Mouse (Mus musculus) stomach, postnatal 0 days (tissue): ENCODE data around the gene Dlx2. TPM values are rescaled to one million over a fixed set of nuclear protein-coding genes. Genes with fewer than 3 reads are reported as not detected.

Source experiments
- ATAC-seq: fragments of 200-750 bp; cut with Nextera tagmentation; 2 replicates; pipeline ENCODE4 v1.8.0; 2017; ENCODE audit not compliant: low FRiP score, low TSS enrichment
- DNase-seq: peaks from one replicate; pipeline ENCODE4 v3.0.0-alpha.2; 2016; ENCODE audit warnings: low spot score
- H3K27ac ChIP-seq: fragments of 300-500 bp; sonication (generic); replicated peaks from 2 replicates; pipeline ENCODE4 v1.5.1; 2014; ENCODE audit warnings: mild to moderate bottlenecking, control low read depth
- H3K27me3 ChIP-seq: fragments of 300-500 bp; sonication (generic); 2 replicates; pipeline ENCODE4 v1.6.1; 2014; ENCODE audit warnings: low read length; ENCODE audit not compliant: control insufficient read depth, insufficient read depth
- H3K36me3 ChIP-seq: fragments of 300-500 bp; sonication (generic); 2 replicates; pipeline ENCODE4 v1.6.1; 2014; ENCODE audit warnings: low read length, mixed read lengths; ENCODE audit not compliant: control insufficient read depth, insufficient read depth
- H3K4me1 ChIP-seq: fragments of 300-500 bp; sonication (generic); replicated peaks from 2 replicates; pipeline ENCODE4 v1.6.1; 2014; ENCODE audit warnings: antibody characterized with exemption; ENCODE audit not compliant: control insufficient read depth, insufficient read depth
- H3K4me2 ChIP-seq: fragments of 300-500 bp; sonication (generic); replicated peaks from 2 replicates; pipeline ENCODE4 v1.6.1; 2014; ENCODE audit warnings: low read depth, mild to moderate bottlenecking, control low read depth, moderate library complexity
- H3K4me3 ChIP-seq: fragments of 300-500 bp; sonication (generic); 2 replicates; pipeline ENCODE4 v1.5.1; 2014; ENCODE audit warnings: low read depth, low read length, control low read depth
- H3K9ac ChIP-seq: fragments of 300-500 bp; sonication (generic); 2 replicates; pipeline ENCODE4 v1.6.1; 2014; ENCODE audit warnings: mild to moderate bottlenecking, low read length, control low read depth, mixed read lengths
- H3K9me3 ChIP-seq: fragments of 300-500 bp; sonication (generic); 2 replicates; pipeline ENCODE4 v1.6.1; 2016; ENCODE audit warnings: low read length; ENCODE audit not compliant: control insufficient read depth
- CTCF ChIP-seq: IDR thresholded peaks from 2 replicates; pipeline ENCODE4 v1.5.1; 2016; ENCODE audit warnings: antibody characterized with exemption, low read depth, mild to moderate bottlenecking, moderate library complexity
- EP300 ChIP-seq: optimal IDR thresholded peaks from 2 replicates; pipeline ENCODE3; 2016; ENCODE audit warnings: antibody characterized with exemption
- WGBS: fragments of 180-500 bp; shearing (Covaris S2); extraction: QIAGEN DNeasy Blood & Tissue Kit; methylation state at CpG from one replicate; pipeline ENCODE4 v1.1.7; 2014; 5-methylcytosine and 5-hydroxymethylcytosine counted together
- polyA plus RNA-seq: library from polyadenylated mRNA; unstranded; fragments of >200 nt; fragmentation: Nextera tagmentation; extraction: Ambion mirVana; gene quantifications from 2 replicates; pipeline ENCODE4 v1.2.1, GENCODE M21; 2015

Gene Dlx2
- polyA plus RNA-seq, 1 experiment from 2014 or later: 1.3 TPM

DNA sequence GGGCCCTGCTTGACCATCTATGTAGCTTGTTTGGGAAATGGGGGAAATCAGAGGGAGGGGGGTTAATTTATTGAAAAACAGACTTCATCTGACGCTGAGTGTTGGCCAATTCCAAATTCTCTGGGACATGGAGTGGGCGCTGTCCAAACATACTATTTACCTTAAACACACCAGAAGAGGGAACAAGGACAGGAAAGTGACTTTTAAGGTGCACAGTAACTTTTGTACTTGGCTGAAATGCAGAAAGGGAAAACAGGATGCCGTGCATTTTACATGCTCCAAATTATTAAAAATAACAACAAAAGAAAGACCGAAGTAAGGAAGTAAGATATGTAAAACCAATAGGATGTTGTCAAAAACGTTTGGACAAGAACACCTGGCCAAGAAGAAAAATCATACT lies 13.5 kb downstream of the Dlx2 start:
- Histone ChIP-seq H3K9me3 (no peaks in the 10 kb centered on the region), H3K27ac (no peak overlapping the region), H3K4me1 (peaks cover 4% of the 10 kb centered on the region; the same call in 1 of the 2 replicates), H3K4me3 (no peak overlapping the region; the same call in 1 of the 2 replicates), H3K36me3 (no peaks in the 10 kb centered on the region), H3K27me3 (peaks cover 59% of the 10 kb centered on the region), H3K9ac (no peak overlapping the region), H3K4me2 (no peak overlapping the region)
- DNase-seq (no peak), ATAC-seq (no peak)
- WGBS: 11% methylated on average over 5 of the region's 5 CpGs
- TF ChIP-seq EP300 (no peak), CTCF (no peak)

DNA sequence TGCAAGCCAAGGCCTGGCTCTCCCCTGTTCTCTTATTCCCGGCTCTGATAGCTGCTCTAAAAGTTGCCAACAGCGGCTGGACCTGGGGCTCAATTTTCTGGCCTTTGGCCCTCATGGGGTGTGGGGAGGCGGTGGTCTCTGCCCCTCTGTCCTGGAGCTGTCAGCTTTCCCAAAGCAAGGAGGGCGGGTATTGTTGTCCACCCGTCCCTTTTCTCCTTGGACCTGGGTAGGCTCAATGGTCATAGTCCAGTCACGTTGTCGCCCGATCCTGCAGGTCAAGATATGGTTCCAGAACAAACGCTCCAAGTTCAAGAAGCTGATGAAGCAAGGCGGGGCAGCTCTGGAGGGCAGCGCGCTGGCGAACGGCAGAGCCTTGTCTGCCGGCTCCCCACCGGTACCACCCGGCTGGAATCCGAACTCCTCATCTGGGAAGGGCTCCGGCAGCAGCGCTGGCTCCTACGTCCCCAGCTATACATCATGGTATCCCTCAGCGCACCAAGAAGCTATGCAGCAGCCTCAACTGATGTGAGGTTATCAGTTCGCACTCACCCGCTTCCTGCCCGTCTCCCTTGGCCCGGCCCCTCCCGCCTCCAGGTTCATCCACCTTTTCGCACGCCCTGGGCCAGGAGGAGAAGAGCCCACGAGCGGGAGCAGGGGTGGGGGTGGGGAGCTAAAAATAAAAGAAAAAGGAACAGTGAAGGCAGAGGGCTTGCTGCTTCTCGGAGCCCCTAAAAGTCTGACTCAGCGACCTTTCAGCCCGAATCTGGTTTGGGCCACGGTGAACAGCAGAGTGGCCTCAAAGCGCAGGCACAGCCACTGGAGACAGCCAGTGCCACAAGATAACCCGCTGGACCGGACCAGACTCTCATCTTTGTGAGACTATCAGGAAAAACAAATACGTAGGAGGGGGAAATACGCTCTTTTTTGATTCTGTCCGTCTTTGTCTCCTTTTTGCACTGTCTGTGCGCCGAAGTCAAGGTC lies 14.3 kb downstream of the Dlx2 start:
- H3K4me3 ChIP-seq: peak overlapping the region; percentile 3; the same call in 1 of the 2 replicates
- no peak overlapping the region for H3K9ac ChIP-seq
- no peaks in the 10 kb centered on the region for H3K36me3 ChIP-seq
- no peak for ATAC-seq
- TF ChIP-seq CTCF: no peak
- no peak for TF ChIP-seq EP300
- H3K27ac ChIP-seq: no peak overlapping the region
- peaks cover 60% of the 10 kb centered on the region for H3K27me3 ChIP-seq
- no peaks in the 10 kb centered on the region for H3K9me3 ChIP-seq
- no peak overlapping the region for H3K4me2 ChIP-seq
- H3K4me1 ChIP-seq: peaks cover 4% of the 10 kb centered on the region; the same call in 1 of the 2 replicates
- no peak for DNase-seq
- 2% methylated on average over 43 of the region's 43 CpGs for WGBS

DNA sequence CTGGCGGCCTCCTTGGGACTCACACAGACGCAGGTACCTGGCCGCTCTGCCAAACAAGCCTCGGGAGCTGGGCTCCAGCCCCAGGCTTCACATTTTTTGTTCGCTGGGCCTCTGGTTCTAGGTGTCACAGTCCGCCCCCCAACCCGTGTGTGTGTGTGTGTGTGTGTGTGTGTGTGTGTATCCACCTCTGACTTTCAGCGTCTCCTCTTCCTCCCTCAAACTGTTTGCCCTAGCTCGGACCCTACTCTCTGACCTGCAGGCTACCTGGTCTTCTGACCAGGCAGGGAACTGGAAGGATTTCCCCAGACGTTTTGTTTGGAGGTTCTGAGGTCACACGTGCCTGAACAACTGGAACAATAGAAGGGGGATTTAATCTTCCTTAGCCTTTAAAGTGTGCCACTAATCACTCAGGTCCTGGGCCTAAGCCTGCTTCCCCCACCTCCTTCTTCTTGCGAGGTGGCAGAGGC lies 15.4 kb downstream of the Dlx2 start:
- Histone ChIP-seq H3K4me1 (peaks cover 4% of the 10 kb centered on the region; the same call in 1 of the 2 replicates), H3K9me3 (no peaks in the 10 kb centered on the region), H3K4me2 (no peak overlapping the region), H3K36me3 (no peaks in the 10 kb centered on the region), H3K27ac (no peak overlapping the region), H3K4me3 (no peak overlapping the region), H3K9ac (no peak overlapping the region), H3K27me3 (peaks cover 62% of the 10 kb centered on the region)
- no peak for ATAC-seq
- TF ChIP-seq EP300: no peak
- no peak for TF ChIP-seq CTCF
- WGBS: 4% methylated on average over 12 of the region's 12 CpGs
- DNase-seq: no peak

DNA sequence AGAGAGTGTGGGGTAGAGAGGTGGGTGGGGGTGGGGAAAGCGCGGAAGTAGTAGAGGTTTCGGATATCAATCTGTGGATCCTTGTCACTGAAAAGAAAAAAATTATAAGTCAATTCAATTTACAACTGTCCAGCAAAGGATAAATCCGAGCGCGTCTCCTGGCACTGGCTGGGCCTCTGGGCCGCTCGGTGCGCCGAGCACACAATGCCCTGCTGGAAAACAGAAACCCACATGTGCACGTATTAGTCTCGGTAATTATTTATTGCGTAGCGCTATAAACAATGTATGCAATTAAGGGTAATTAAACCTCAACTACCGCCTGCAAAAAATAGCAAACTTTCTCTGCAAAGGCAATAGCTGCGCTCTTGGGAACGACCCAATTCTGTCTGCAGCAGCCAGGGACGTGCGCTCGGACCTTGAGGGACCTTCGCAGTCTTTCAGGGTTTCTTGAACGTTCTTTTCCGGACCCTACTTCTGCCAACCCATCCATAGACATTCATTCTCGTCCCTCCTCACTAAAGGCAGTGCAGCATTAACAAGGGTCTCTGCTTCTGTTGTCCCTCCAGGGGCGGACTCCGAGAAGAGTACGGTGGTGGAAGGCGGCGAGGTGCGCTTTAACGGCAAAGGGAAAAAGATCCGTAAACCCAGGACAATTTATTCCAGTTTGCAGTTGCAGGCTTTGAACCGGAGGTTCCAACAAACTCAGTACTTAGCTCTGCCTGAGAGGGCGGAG lies 16.0 kb downstream of the Dlx2 start:
- DNase-seq (no peak), ATAC-seq (no peak)
- Histone ChIP-seq H3K27me3 (peaks cover 64% of the 10 kb centered on the region), H3K36me3 (no peaks in the 10 kb centered on the region), H3K9me3 (no peaks in the 10 kb centered on the region), H3K4me2 (no peak overlapping the region), H3K4me1 (peaks cover 4% of the 10 kb centered on the region; the same call in 1 of the 2 replicates), H3K9ac (no peak overlapping the region), H3K4me3 (peak overlapping the region; percentile 45), H3K27ac (no peak overlapping the region)
- 2% methylated on average over 34 of the region's 34 CpGs for WGBS
- TF ChIP-seq CTCF: no peak
- no peak for TF ChIP-seq EP300

DNA sequence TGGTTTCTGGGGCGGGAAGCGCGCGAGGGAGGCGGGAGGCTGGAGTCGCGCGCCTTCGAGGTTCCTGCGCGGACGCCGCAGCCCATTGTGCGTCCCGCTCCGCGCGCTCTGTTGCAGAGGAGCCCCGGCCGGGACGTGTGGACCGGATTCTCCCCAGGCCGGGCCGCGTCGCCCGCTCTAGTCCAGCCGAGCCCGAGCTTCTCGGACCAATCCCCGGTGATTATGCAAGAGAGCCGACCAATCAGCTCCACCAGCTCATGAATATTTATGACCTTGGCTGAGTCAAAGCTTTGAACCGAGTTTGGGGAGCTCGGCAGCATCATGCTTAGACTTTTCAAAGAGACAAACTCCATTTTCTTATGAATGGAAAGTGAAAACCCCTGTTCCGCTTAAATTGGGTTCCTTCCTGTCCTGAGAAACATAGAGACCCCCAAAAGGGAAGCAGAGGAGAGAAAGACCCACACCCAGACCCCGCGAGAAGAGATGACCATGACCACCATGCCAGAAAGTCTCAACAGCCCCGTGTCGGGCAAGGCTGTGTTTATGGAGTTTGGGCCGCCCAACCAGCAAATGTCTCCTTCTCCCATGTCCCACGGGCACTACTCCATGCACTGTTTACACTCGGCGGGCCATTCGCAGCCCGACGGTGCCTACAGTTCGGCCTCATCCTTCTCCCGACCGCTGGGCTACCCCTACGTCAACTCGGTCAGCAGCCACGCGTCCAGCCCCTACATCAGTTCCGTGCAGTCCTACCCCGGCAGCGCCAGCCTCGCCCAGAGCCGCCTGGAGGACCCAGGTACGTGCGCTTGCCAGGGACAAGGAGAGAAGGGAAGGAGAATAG lies 16.8 kb downstream of the Dlx2 start:
- Histone ChIP-seq H3K4me1 (peaks cover 4% of the 10 kb centered on the region; the same call in 1 of the 2 replicates), H3K4me2 (peak overlapping the region; percentile 68), H3K4me3 (peak overlapping the region; percentile 45), H3K9me3 (no peaks in the 10 kb centered on the region), H3K27ac (no peak overlapping the region; the same call in 1 of the 2 replicates), H3K9ac (peak overlapping the region; percentile 47), H3K27me3 (peaks cover 63% of the 10 kb centered on the region), H3K36me3 (no peaks in the 10 kb centered on the region)
- ATAC-seq (peak; percentile 87), DNase-seq (peak; percentile 79)
- TF ChIP-seq CTCF (no peak), EP300 (no peak)
- WGBS: 1% methylated on average over 60 of the region's 60 CpGs
